Mouse (Mus musculus) bone marrow macrophage, adult 2 months (primary cell): ENCODE data around the gene Mterf1b. TPM values are rescaled to one million over a fixed set of nuclear protein-coding genes. Genes with fewer than 3 reads are reported as not detected.
"Not testable (repeated sequence)": the region's sequence is repeated elsewhere in the genome, so short reads cannot be mapped to it uniquely, and the experiment has no call there.

ENCODE experiments used
- H3K27ac ChIP-seq: 2 replicates; pipeline ENCODE4 v1.5.1; 2012; ENCODE audit warnings: low read depth, low read length; ENCODE audit not compliant: insufficient read depth
- H3K4me1 ChIP-seq: 2 replicates; pipeline ENCODE4 v1.6.1; 2012; ENCODE audit warnings: low read length; ENCODE audit not compliant: control insufficient read depth, insufficient read depth
- H3K4me3 ChIP-seq: 2 replicates; pipeline ENCODE4 v1.5.1; 2012; ENCODE audit warnings: mild to moderate bottlenecking, low read length, moderate library complexity; ENCODE audit not compliant: insufficient read depth
- CTCF ChIP-seq: IDR thresholded peaks from 2 replicates; pipeline ENCODE4 v1.5.1; 2012; ENCODE audit warnings: low read depth, mild to moderate bottlenecking, low read length, moderate library complexity
- POLR2A ChIP-seq: IDR thresholded peaks from 2 replicates; pipeline ENCODE4 v1.6.1; 2012; ENCODE audit warnings: mild to moderate bottlenecking, low read depth, low read length, borderline replicate concordance
- polyA plus RNA-seq: library from polyadenylated mRNA; stranded (reverse); fragments of >200 nt; gene quantifications from 2 replicates; pipeline ENCODE4 v1.2.4, GENCODE M21; 2012; ENCODE audit not compliant: missing spikeins, insufficient read depth, insufficient read length

Mterf1b gene
- polyA plus RNA-seq, 1 experiment: 4.0 TPM

DNA sequence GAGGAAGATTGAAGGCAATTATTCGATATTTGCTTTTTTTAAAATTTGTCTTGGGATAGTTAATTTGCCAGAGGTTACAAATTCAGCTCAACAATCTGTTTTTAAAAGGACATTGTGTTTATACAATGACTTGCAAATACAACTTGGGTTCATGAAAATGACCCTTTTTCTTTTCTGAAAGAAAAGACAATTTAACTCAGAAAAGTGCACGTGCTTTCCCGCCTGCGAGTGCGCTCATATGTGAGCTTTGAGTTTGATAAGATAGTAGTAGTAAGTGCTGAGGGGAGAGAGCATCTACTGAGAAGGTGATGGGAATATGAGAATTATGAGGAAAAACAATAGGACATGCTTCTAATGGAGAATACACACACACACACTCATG, 1.1 kb downstream of the Mterf1b start:
- Histone ChIP-seq H3K4me3 (peak overlapping the region; percentile 63), H3K27ac (no peak overlapping the region), H3K4me1 (peaks cover 8% of the 10 kb centered on the region)
- TF ChIP-seq POLR2A: no peak
- TF ChIP-seq CTCF: no peak

DNA sequence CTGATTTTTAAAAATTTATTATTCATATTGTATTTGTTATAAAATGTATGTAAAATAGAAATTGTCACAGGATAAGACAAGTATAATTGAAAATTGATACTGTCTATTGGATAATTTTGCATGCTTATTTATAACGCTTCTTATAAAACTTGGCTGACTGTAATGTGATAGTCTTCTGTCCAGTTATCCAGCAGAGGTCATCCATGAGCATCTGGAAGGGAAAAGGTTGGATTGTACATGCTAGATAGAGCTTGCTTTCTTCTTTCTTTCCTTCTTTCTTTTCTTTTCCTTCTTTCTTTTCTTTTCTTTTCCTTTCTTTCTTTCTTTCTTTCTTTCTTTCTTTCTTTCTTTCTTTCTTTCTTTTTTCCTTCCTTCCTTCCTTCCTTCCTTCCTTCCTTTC, 2.0 kb downstream of the Mterf1b start:
- no peak for TF ChIP-seq POLR2A
- no peak for TF ChIP-seq CTCF
- Histone ChIP-seq H3K4me3 (no peak overlapping the region), H3K4me1 (peaks cover 8% of the 10 kb centered on the region), H3K27ac (no peak overlapping the region)

DNA sequence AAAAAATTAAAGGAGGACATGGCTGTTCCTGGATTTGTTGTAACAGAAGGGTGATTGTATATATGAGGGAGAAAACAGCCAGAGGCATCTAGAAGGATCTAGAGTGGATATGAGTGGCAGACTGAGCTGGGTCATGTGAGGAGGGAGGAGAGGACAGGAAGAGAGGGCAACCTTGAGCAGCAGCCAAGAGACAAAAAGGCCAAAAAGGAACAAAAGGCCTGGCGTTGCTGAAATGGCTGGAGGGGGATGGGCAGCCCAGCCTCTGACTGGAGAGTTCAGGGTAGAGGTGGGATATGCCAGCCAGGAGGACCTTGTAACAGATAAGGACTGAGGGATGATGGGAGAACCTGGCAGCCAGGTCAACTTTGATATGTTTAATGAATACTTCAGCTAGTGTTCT, 2.9 kb downstream of the Mterf1b start:
- Histone ChIP-seq H3K4me3 (no peak overlapping the region), H3K4me1 (peaks cover 8% of the 10 kb centered on the region), H3K27ac (no peak overlapping the region)
- no peak for TF ChIP-seq POLR2A
- no peak for TF ChIP-seq CTCF

DNA sequence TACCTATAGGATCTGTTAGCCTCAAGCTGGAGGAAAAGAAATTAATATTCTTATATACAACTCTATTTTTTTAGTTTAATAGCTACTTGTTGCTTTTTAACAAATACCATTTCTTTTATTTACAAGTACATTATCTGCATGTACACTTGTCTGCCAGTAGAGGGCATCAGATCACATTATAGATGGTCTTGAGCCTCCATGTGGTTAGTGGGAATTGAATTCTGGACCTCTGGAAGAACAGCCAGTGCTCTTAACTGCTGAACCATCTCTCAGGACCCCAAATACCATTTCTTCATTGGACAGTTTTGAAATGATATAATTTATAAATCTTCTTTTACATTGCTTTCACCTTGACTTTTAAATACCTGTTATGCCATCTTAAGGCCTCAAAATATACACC, 9.2 kb downstream of the Mterf1b start:
- no peaks in the 10 kb centered on the region for H3K4me1 ChIP-seq
- no peak overlapping the region for H3K27ac ChIP-seq
- no peak for TF ChIP-seq CTCF
- TF ChIP-seq POLR2A: no peak
- no peak overlapping the region for H3K4me3 ChIP-seq

DNA sequence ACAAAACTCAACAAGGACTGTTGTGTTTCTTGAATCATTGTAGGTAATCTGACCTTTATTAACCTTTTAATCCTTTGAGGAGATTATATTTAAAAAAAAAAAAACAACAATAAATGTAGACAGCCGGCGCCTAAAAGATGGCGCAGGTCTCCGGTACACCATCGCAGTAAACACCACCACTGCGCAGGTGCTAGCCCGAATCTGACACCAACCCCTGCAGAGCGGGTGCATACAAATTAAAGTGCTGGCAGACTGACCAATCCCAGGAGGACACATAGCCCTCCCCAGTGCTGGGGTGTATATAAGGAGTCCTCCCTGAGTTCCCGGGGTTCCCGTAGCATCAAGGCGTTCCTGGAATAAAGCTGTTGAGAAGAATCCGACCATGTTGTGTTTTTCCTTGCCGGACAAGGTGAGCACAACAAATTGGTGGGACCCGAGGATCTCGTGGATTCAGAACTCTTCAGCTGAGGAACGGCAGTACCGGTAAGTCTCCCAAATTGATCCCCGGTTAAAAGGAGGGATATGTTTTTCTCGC, 10.2 kb downstream of the Mterf1b start:
- not testable (repeated sequence) for H3K4me1 ChIP-seq, H3K27ac ChIP-seq, H3K4me3 ChIP-seq

DNA sequence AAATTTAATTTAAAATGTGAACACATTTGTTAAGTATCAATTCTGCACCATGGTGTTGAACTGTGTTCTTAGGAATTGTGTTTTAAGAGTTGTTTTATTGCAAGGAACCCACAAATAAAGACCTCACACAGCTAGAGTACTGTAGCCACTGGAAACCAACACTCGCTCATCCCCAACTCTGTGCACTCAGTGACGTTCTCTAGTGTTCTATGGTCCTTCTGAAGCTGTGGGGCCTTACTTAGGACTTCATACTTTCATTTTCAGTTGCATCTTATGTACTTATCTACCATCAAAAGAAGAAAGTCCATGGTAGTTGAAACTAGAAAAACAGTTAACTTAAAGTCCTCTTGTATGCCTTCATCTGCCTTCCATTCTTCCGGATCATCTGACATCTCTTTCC, 17.9 kb downstream of the Mterf1b start:
- H3K4me3 ChIP-seq, H3K4me1 ChIP-seq, H3K27ac ChIP-seq: not testable (repeated sequence)

DNA sequence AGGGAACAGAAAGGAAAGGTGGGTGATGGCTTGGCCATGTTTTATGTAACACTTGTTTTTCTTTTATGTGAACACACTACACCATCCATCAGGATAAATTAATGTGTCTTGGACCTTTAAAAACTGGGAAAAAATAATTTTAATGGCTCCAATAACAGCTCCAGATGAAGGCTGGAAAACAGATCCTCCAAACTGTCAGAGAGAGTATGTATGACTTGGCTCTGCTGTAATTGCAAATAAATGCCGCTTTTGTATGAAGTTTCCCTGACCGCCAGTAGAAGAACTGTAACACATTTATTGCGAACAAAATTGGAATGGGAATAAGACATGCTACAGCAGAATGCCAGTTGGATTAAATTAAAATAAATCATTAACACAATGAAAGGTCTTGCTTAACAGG, 29.1 kb downstream of the Mterf1b start:
- Histone ChIP-seq H3K27ac (no peak overlapping the region), H3K4me3 (no peak overlapping the region), H3K4me1 (no peaks in the 10 kb centered on the region)
- TF ChIP-seq CTCF (no peak), POLR2A (no peak)

DNA sequence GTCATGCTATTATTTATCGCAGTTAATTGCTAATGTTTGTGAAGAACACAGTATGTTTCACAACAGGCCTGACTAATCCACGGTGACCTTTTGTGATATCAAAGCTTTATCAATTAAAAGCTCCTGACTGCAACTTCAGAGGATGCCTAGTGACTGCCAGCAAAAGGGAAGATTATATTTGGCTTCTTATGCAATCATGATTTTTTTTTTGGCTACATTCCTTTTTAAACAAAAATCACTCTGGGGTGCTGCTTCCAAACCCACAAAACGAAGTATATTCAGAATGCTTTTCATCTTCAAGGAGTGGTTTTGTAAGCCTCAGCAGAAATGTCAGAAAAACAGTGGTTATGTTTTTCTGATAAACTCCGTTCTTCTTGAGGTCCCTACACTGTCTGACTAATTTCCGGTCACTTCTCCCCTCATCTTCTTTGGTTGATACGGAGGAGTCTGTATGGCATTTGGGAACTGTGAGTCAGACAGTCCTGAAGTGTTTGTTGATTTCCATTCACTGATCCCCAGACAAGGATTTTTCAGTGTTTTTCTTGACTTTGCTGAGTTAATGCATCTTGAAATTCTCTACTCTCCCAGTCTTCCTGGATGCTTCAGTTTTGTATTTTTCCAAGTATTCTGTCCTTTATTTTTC, 29.9 kb downstream of the Mterf1b start:
- no peak overlapping the region for H3K4me3 ChIP-seq
- TF ChIP-seq CTCF: no peak
- no peak for TF ChIP-seq POLR2A
- no peak overlapping the region for H3K27ac ChIP-seq
- H3K4me1 ChIP-seq: no peaks in the 10 kb centered on the region

DNA sequence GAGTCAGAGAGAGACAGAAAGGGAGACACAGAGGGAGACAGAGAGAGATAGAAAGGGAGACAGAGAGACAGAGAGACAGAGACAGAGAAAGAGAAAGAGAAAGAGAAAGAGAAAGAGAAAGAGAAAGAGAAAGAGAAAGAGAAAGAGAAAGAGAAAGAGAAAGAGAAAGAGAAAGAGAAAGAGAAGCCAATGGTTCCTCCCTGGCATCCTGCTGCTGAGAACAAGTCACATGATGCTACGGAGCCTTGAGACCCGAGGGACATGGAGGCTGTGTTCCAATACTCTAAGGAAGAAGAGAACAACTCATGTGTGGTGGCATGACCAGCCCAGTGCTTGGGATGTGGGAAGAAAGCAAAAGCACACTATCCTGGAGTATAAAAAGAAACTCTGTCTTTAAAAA, 40.0 kb downstream of the Mterf1b start:
- no peak overlapping the region for H3K27ac ChIP-seq
- TF ChIP-seq CTCF (no peak), POLR2A (no peak)
- H3K4me1 ChIP-seq: no peaks in the 10 kb centered on the region
- H3K4me3 ChIP-seq: no peak overlapping the region

DNA sequence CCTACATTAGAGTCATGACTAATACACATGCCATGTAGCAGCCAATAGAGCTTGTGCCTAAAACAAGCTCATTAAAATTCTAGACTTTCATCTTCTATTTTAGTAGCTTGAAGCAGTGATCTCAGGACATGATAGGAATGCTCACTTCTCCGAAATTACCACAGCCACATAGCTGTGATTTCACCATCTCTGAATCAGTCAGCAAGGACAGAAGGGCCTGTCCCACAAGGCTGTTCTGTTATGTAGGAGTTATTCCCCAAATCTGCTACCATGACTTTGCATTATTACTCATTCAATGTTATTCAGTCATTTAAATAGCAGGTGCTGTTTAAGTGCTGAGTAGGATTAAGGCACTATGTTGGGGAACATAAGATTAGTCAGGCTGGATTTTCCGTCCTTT, 42.3 kb downstream of the Mterf1b start:
- TF ChIP-seq POLR2A: no peak
- no peak for TF ChIP-seq CTCF
- Histone ChIP-seq H3K27ac (no peak overlapping the region), H3K4me3 (no peak overlapping the region), H3K4me1 (no peaks in the 10 kb centered on the region)

DNA sequence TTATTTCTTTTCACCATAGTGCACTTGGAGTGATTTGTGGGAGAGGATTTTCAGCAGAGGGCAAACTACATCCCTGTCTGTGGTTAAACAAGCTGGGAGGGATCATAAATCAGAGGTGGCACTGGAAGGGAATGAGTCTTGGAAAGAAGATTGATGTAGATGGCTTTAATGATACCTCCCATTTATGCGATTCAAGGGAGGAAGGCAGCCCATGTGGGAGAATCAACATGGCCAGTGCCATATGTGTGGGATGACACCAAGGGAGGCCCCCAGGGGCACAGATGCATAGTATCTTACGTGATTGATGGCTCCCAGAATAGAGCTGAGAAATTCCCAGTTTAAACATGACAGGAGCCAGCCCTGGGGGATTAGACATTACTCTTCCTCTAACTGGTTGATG, 48.0 kb downstream of the Mterf1b start:
- Histone ChIP-seq H3K4me3 (no peak overlapping the region), H3K4me1 (no peaks in the 10 kb centered on the region), H3K27ac (no peak overlapping the region)
- no peak for TF ChIP-seq CTCF
- no peak for TF ChIP-seq POLR2A
